Mouse (Mus musculus) neural tube, embryonic 14.5 days (tissue): Measurements from ENCODE around the gene Prss8. TPM values are rescaled to one million over a fixed set of nuclear protein-coding genes. Genes with fewer than 3 reads are reported as not detected.

Experiments
- ATAC-seq: fragments of 200-750 bp; cut with Nextera tagmentation; 2 replicates; pipeline ENCODE4 v1.8.0; 2017; ENCODE audit warnings: low read depth, mild to moderate bottlenecking, moderate TSS enrichment, moderate library complexity
- H3K27ac ChIP-seq: fragments of 300-500 bp; sonication (generic); 2 replicates; pipeline ENCODE4 v1.5.1; 2014; ENCODE audit warnings: low read depth, mild to moderate bottlenecking, control low read depth, low read length, moderate library complexity, mixed read lengths
- H3K27me3 ChIP-seq: fragments of 300-500 bp; sonication (generic); 2 replicates; pipeline ENCODE4 v1.6.1; 2014; ENCODE audit warnings: low read length; ENCODE audit not compliant: control insufficient read depth, insufficient read depth
- H3K36me3 ChIP-seq: fragments of 300-500 bp; sonication (generic); 2 replicates; pipeline ENCODE4 v1.6.1; 2014; ENCODE audit warnings: low read length, mixed read lengths; ENCODE audit not compliant: control insufficient read depth, insufficient read depth
- H3K4me1 ChIP-seq: fragments of 300-500 bp; sonication (generic); 2 replicates; pipeline ENCODE4 v1.6.1; 2014; ENCODE audit warnings: low read length; ENCODE audit not compliant: control insufficient read depth, insufficient read depth
- H3K4me2 ChIP-seq: fragments of 300-500 bp; sonication (generic); 2 replicates; pipeline ENCODE4 v1.6.1; 2014; ENCODE audit warnings: mild to moderate bottlenecking, low read depth, low read length, control low read depth
- H3K4me3 ChIP-seq: fragments of 300-500 bp; sonication (generic); 2 replicates; pipeline ENCODE4 v1.5.1; 2014; ENCODE audit warnings: low read depth, low read length, control low read depth, mixed read lengths
- H3K9ac ChIP-seq: fragments of 300-500 bp; sonication (generic); replicated peaks from 2 replicates; pipeline ENCODE4 v1.6.1; 2014; ENCODE audit warnings: low read depth, mild to moderate bottlenecking, control low read depth, low read length, mixed read lengths
- H3K9me3 ChIP-seq: fragments of 300-500 bp; sonication (generic); 2 replicates; pipeline ENCODE4 v1.6.1; 2016; ENCODE audit warnings: low read length; ENCODE audit not compliant: control insufficient read depth
- WGBS: fragments of 180-500 bp; shearing (Covaris S2); extraction: QIAGEN DNeasy Blood & Tissue Kit; methylation state at CpG from one replicate; pipeline ENCODE4 v1.1.7; 2014; 5-methylcytosine and 5-hydroxymethylcytosine counted together
- polyA plus RNA-seq: library from polyadenylated mRNA; unstranded; fragments of >200 nt; fragmentation: Nextera tagmentation; extraction: Ambion mirVana; gene quantifications from 2 replicates; pipeline ENCODE4 v1.2.1, GENCODE M21; 2014

The Prss8 gene
- polyA plus RNA-seq, 1 experiment from 2014 or later: 0.39 TPM

- H3K4me3 ChIP-seq: no peak overlapping the region
- ATAC-seq: no peak
- H3K4me2 ChIP-seq: no peak overlapping the region
- H3K36me3 ChIP-seq: no peaks in the 10 kb centered on the region
- WGBS: 47% methylated on average over 13 of the region's 13 CpGs
- no peaks in the 10 kb centered on the region for H3K9me3 ChIP-seq
- H3K27ac ChIP-seq: no peak overlapping the region
- H3K9ac ChIP-seq: no peak overlapping the region
- peaks cover 3% of the 10 kb centered on the region; the same call in 1 of the 2 replicates for H3K4me1 ChIP-seq
- peaks cover 7% of the 10 kb centered on the region; the same call in 1 of the 2 replicates for H3K27me3 ChIP-seq
These were observed 1.6 kb upstream of the Prss8 start for GRCm38 (mm10) chr7:127931351-127932135.

GRCm38 (mm10) chr7:127930636-127931035, 732 bp upstream of the Prss8 start:
- Histone ChIP-seq H3K9ac (no peak overlapping the region), H3K27me3 (peaks cover 7% of the 10 kb centered on the region; the same call in 1 of the 2 replicates), H3K36me3 (peaks cover 6% of the 10 kb centered on the region; the same call in 1 of the 2 replicates), H3K27ac (no peak overlapping the region), H3K4me3 (no peak overlapping the region), H3K4me1 (peaks cover 3% of the 10 kb centered on the region; the same call in 1 of the 2 replicates), H3K9me3 (no peaks in the 10 kb centered on the region), H3K4me2 (no peak overlapping the region)
- WGBS: 79% methylated on average over 5 of the region's 5 CpGs
- no peak for ATAC-seq

- ATAC-seq: peak; percentile 24; the same call in 1 of the 2 replicates
- H3K9ac ChIP-seq: no peak overlapping the region
- no peak overlapping the region for H3K4me3 ChIP-seq
- no peak overlapping the region for H3K4me2 ChIP-seq
- 51% methylated on average over 5 of the region's 5 CpGs for WGBS
- peaks cover 16% of the 10 kb centered on the region; the same call in 1 of the 2 replicates for H3K36me3 ChIP-seq
- H3K27ac ChIP-seq: no peak overlapping the region
- no peaks in the 10 kb centered on the region for H3K9me3 ChIP-seq
- peaks cover 7% of the 10 kb centered on the region; the same call in 1 of the 2 replicates for H3K27me3 ChIP-seq
- no peaks in the 10 kb centered on the region for H3K4me1 ChIP-seq
These were observed 1.3 kb downstream of the Prss8 start for GRCm38 (mm10) chr7:127928596-127928995.

DNA sequence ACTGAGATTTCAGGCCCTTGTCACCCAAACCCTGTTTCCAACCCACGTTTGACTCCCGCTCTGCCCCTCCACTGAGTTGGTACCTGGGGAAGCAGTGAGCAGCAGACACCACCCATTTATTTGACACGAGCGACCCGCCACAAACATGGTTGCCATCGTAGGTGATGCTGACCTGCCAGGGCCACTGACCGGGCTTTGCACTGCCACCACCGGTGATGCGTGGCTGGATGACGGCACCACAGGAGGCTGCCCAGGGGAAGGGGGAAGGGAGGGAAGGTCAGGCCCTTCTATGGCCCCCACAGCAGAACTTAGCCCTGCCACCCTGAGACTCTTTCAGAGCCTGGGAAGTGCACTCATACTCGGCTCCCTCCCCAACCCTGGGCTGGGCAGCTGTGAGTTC, 2.2 kb downstream of the Prss8 start:
- WGBS: 88% methylated on average over 11 of the region's 11 CpGs
- ATAC-seq: no peak

GRCm38 (mm10) chr7:127926846-127927245, 3.1 kb downstream of the Prss8 start:
- Histone ChIP-seq H3K36me3 (peaks cover 26% of the 10 kb centered on the region; the same call in 1 of the 2 replicates), H3K4me2 (no peak overlapping the region), H3K9me3 (no peaks in the 10 kb centered on the region), H3K27me3 (peaks cover 7% of the 10 kb centered on the region; the same call in 1 of the 2 replicates), H3K9ac (no peak overlapping the region), H3K27ac (no peak overlapping the region), H3K4me3 (no peak overlapping the region), H3K4me1 (no peaks in the 10 kb centered on the region)
- ATAC-seq: no peak
- WGBS: 88% methylated on average over 11 of the region's 11 CpGs

More for the DNA sequence above, 2.2 kb downstream of the Prss8 start:
- Histone ChIP-seq H3K4me3 (no peak overlapping the region), H3K27me3 (peaks cover 7% of the 10 kb centered on the region; the same call in 1 of the 2 replicates), H3K4me1 (no peaks in the 10 kb centered on the region), H3K27ac (no peak overlapping the region), H3K9me3 (no peaks in the 10 kb centered on the region), H3K36me3 (peaks cover 22% of the 10 kb centered on the region; the same call in 1 of the 2 replicates), H3K9ac (no peak overlapping the region), H3K4me2 (no peak overlapping the region)

- WGBS: 90% methylated on average over 8 of the region's 8 CpGs
- Histone ChIP-seq H3K27ac (no peak overlapping the region), H3K27me3 (peaks cover 7% of the 10 kb centered on the region; the same call in 1 of the 2 replicates), H3K4me2 (no peak overlapping the region), H3K4me1 (no peaks in the 10 kb centered on the region), H3K9me3 (no peaks in the 10 kb centered on the region), H3K36me3 (peaks cover 26% of the 10 kb centered on the region; the same call in 1 of the 2 replicates), H3K9ac (no peak overlapping the region), H3K4me3 (no peak overlapping the region)
- ATAC-seq: no peak
These were observed 3.8 kb downstream of the Prss8 start for GRCm38 (mm10) chr7:127926066-127926465.

DNA sequence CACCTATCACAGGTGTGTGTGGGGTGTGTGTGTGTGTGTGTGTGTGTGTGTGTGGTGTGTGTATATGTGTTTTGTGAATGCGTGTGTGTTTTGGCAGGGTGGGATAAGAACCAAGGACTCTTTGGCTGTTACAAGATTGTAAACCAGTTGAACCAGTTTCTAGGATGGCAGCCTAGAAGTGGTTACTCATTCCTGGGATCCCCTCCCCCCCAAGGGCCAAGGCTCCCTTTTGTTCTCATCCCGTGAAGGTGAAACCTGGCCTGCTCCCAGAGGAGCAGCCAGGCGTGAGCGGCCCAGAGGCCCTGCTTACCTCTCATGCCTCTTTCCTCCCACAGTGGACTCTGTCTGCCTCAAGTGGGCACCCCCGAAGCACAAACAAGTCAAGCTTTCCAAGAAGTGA, 4.7 kb downstream of the Prss8 start:
- no peak overlapping the region for H3K9ac ChIP-seq
- H3K4me2 ChIP-seq: no peak overlapping the region
- WGBS: 78% methylated on average over 5 of the region's 5 CpGs
- H3K4me1 ChIP-seq: no peaks in the 10 kb centered on the region
- no peak for ATAC-seq
- no peaks in the 10 kb centered on the region for H3K9me3 ChIP-seq
- no peak overlapping the region for H3K4me3 ChIP-seq
- H3K27ac ChIP-seq: no peak overlapping the region
- peaks cover 7% of the 10 kb centered on the region; the same call in 1 of the 2 replicates for H3K27me3 ChIP-seq
- peaks cover 26% of the 10 kb centered on the region; the same call in 1 of the 2 replicates for H3K36me3 ChIP-seq

DNA sequence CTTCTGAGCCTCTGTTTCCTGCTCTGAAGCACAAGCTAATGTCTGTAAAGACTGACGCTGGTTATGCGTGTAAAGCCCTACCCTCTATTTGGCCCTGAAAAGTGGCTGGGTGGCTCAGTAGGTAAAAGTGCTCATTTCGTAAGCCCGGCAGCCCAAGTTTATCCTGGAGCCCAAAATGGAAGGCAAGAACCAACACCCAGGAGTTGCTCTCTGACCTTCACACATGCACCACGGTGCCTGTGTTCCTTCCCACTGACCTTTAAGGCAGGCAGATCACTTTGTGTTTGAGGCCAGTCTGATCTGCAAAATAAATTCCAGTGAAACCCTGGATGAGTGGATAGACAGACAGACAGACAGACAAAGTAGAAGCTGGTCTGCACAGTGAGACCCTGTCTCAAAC, 6.2 kb downstream of the Prss8 start:
- Histone ChIP-seq H3K27me3 (peaks cover 6% of the 10 kb centered on the region; the same call in 1 of the 2 replicates), H3K27ac (no peak overlapping the region), H3K4me1 (no peaks in the 10 kb centered on the region), H3K36me3 (peaks cover 26% of the 10 kb centered on the region; the same call in 1 of the 2 replicates), H3K9me3 (no peaks in the 10 kb centered on the region), H3K4me3 (no peak overlapping the region), H3K9ac (no peak overlapping the region), H3K4me2 (no peak overlapping the region)
- no peak for ATAC-seq
- 92% methylated on average over 5 of the region's 5 CpGs for WGBS
